Mouse (Mus musculus) adrenal gland, postnatal 36 days (tissue): ENCODE results near the gene Ccn2. TPM values are rescaled to one million over a fixed set of nuclear protein-coding genes. Genes with fewer than 3 reads are reported as not detected.
"Not testable (repeated sequence)": the region's sequence is repeated elsewhere in the genome, so short reads cannot be mapped to it uniquely, and the experiment has no call there.

ENCODE experiments used
- DNase-seq, 2 experiments: peaks; one replicate each; pipeline ENCODE4 v3.0.0; 2021; ENCODE audit warnings: mixed read lengths in 1 of 2
- total RNA-seq, 2 experiments: library from RNA; stranded (reverse); gene quantifications; 2 replicates each; pipeline ENCODE4 v1.2.3; 2021

Ccn2 gene
- total RNA-seq, 2 experiments from 2014 or later: 53.2 to 57.8 TPM

- DNase-seq: no peak
These were observed 7.8 kb downstream of the Ccn2 start for GRCm38 (mm10) chr10:24603035-24603434.

GRCm38 (mm10) chr10:24603727-24604126, 8.5 kb downstream of the Ccn2 start:
- DNase-seq: no peak

- peak in 1 of 2 experiments; percentile 24 for DNase-seq
These were observed 13.9 kb downstream of the Ccn2 start for GRCm38 (mm10) chr10:24609146-24609545.

GRCm38 (mm10) chr10:24609766-24610165, 14.5 kb downstream of the Ccn2 start:
- peak in 1 of 2 experiments; percentile 5 for DNase-seq

- no peak for DNase-seq
These were observed 19.5 kb downstream of the Ccn2 start for GRCm38 (mm10) chr10:24614726-24615125.

- no peak for DNase-seq
These were observed 20.6 kb downstream of the Ccn2 start for GRCm38 (mm10) chr10:24615799-24616198.

- not testable (repeated sequence) for DNase-seq
These were observed 21.3 kb downstream of the Ccn2 start for GRCm38 (mm10) chr10:24616572-24616971.

- peak; percentile 65 to 66 for DNase-seq
These were observed 26.3 kb downstream of the Ccn2 start for GRCm38 (mm10) chr10:24621572-24621971.

- peak; percentile 81 to 83 for DNase-seq
These were observed 27.3 kb downstream of the Ccn2 start for GRCm38 (mm10) chr10:24622586-24622985.

GRCm38 (mm10) chr10:24625060-24625701, 29.9 kb downstream of the Ccn2 start:
- DNase-seq: peak; percentile 84 to 85

GRCm38 (mm10) chr10:24627262-24627661, 32.0 kb downstream of the Ccn2 start:
- no peak for DNase-seq

GRCm38 (mm10) chr10:24628466-24628865, 33.2 kb downstream of the Ccn2 start:
- DNase-seq: no peak

GRCm38 (mm10) chr10:24629086-24629720, 34.0 kb downstream of the Ccn2 start:
- DNase-seq: no peak

- DNase-seq: peak; percentile 70 to 71
These were observed 35.3 kb downstream of the Ccn2 start for GRCm38 (mm10) chr10:24630469-24631081.

- no peak for DNase-seq
These were observed 35.9 kb downstream of the Ccn2 start for GRCm38 (mm10) chr10:24631122-24631521.

- no peak for DNase-seq
These were observed 39.0 kb downstream of the Ccn2 start for GRCm38 (mm10) chr10:24634288-24634687.

GRCm38 (mm10) chr10:24635331-24635815, 40.1 kb downstream of the Ccn2 start:
- no peak for DNase-seq

- no peak for DNase-seq
These were observed 40.6 kb downstream of the Ccn2 start for GRCm38 (mm10) chr10:24635884-24636283.

- no peak for DNase-seq
These were observed 41.7 kb downstream of the Ccn2 start for GRCm38 (mm10) chr10:24636986-24637385.

GRCm38 (mm10) chr10:24638306-24639070, 43.2 kb downstream of the Ccn2 start:
- no peak for DNase-seq

GRCm38 (mm10) chr10:24639596-24639995, 44.4 kb downstream of the Ccn2 start:
- no peak for DNase-seq

GRCm38 (mm10) chr10:24640186-24640875, 45.1 kb downstream of the Ccn2 start:
- DNase-seq: no peak
